Mouse (Mus musculus) monocyte, adult 2 months (primary cell): ENCODE data around the gene Tubgcp5.

Experiments used
- DNase-seq, 2 experiments: peaks; one replicate each; pipeline ENCODE4 v3.0.0; 2022; ENCODE audit warnings: low spot score in 2 of 2, low read depth in 1 of 2

Tubgcp5 gene

GRCm38 (mm10) chr7:55849948-55850571, 56.1 kb downstream of the Tubgcp5 start:
- no peak for DNase-seq

GRCm38 (mm10) chr7:55852787-55853186, 58.8 kb downstream of the Tubgcp5 start:
- DNase-seq: peak in 1 of 2 experiments; percentile 22

DNA sequence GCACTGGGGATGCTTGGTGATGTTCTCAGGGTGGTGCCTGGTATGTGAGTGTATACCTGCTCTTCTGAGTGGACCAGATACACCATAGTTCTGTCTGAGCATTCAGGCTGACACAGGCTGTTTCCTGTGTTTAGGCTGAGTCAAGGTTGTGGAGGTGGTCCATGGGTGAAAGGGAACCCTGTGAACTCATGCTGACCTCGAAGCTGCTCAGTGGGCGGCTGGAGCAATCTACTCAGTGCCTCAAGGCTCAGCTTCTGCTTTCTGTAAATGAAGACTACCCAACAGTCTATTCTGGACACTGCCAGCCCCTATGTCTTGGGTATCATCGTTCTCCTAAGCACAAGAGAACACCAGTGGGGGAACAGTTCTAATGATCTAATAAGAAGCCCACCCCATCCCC, 61.6 kb downstream of the Tubgcp5 start:
- DNase-seq: peak in 1 of 2 experiments; percentile 36

GRCm38 (mm10) chr7:55856741-55857140, 62.8 kb downstream of the Tubgcp5 start:
- DNase-seq: no peak

DNA sequence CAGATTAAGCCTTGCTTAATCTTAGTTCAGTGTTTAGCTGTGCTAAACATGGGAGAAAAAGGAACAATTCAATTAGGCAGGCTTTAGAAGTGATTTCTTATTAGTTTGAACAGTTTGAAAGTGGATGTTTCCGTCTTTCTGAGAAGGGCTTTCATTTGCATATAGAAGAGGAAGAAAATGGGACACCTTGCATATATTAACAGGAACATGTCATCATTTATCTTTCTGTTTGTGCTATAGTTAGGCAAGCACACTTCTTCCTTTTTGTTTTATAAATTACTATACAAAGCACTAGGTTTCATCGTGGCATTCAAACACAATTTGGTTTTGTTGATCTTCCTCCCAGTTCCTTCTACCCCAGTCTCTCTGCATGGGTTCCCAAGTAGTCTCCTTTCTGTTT, 63.8 kb downstream of the Tubgcp5 start:
- no peak for DNase-seq

DNA sequence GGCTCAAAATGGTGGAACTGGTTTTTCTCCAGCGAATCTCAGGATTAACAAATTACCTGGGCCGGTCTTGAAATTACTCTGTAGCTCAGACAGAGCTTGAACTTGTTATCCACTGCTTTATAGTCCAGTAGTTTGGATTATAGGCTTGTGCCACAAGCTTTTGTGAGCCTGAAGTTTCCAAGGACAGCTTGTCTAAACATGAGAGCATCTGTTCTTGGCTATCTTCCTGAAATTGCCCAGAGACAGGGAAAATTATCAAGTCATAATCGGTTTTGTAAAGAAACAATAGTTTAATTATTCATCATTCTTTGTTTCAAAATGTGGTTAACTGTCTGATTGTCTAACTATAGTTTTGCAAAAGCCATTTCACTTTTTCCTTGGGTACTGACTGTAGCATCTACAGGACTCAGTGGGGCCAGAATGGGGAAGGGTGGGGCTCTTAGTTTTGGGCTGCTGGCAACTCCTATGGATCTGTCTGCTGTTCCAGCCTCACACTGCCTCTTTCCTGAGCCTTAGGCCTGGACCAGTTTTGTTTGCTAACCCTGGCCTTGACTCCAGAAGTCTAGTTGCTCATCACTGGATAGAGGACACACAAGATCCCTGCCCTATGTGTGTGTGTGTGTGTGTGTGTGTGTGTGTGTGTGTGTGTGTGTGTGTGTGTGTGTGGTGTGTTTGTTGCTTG, 65.0 kb downstream of the Tubgcp5 start:
- no peak for DNase-seq

- DNase-seq: no peak
Observed at GRCm38 (mm10) chr7:55859518-55859872, 65.5 kb downstream of the Tubgcp5 start.

DNA sequence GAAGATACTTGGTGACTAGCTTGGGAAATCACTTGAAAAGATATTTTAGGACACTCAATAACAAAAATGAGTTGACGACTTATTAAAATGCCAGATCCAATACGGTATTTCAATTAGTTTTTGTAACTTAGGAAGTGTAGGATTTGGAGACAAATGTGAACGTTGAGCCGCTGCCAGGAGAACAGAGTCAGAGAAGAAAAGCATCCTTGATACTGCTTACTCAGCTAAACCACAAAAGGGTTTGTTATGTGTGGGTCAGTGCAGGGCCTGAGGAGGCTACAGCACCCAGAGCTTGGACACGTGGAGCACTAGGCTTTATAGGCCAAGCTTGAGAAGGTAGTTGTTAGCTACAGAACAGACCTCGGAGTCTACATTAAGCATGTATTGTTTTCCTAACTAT, 66.0 kb downstream of the Tubgcp5 start:
- DNase-seq: no peak

DNA sequence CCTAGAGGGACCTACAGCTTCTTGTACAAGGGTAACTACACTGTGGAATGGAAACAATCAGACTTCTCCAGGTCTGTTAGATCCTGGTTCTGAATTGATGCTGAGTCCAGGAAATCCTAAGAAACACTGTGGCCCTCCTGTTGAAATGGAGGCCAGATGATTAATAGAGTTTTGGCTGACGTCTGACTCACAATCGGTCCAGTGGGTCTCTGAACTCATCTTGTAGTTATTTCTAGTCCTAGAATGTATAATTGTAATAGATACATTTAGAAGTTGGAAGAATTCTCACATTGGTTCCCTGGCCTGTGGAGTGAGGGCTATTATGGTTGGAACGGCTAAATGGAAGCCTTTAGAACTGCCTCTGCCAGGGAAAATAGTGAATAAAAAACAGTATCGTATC, 67.2 kb downstream of the Tubgcp5 start:
- no peak for DNase-seq

DNA sequence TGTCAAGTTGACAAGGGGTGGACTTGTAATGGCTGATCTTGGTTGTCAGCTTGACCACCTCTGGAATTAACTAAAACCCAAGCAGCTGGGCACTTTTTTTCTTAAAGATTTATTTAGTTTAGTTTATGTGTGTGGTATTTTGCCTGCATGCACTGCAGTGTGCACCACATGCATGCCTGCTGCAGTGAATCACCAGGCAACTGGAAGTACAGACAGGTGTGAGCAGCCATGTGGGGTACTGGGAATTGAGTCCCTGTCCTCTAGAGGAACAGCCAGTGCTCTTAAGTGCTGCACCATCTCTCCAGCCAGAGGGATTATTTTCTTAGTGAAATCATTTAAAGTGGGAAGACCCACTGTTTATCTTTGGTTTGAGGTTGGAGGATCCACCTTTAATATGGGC, 71.1 kb downstream of the Tubgcp5 start:
- DNase-seq: no peak

- DNase-seq: no peak
Observed at GRCm38 (mm10) chr7:55865750-55866416, 71.9 kb downstream of the Tubgcp5 start.

GRCm38 (mm10) chr7:55868247-55868646, 74.3 kb downstream of the Tubgcp5 start:
- DNase-seq: no peak

DNA sequence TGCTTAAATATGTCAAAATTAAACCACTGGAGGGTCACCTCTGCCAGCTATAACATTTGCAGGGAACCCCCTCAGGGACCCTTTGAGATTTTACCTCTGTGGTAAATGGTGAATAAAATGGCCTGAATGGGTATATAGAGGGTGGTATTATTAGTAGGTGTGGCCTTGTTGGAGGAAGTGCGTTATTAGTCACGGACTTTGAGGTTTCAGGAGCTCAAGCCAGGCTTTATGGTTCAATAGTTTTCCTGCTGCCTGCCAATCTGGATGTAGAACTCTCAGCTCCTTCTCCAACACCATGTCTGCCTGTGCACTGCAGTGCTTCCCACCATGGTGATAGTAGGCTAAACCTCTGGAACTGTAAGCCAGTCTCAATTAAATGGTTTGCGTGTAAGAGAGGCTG, 75.3 kb downstream of the Tubgcp5 start:
- DNase-seq: no peak

- DNase-seq: no peak
Observed at GRCm38 (mm10) chr7:55870340-55871020, 76.5 kb downstream of the Tubgcp5 start.

- DNase-seq: no peak
Observed at GRCm38 (mm10) chr7:55871476-55871875, 77.5 kb downstream of the Tubgcp5 start.

DNA sequence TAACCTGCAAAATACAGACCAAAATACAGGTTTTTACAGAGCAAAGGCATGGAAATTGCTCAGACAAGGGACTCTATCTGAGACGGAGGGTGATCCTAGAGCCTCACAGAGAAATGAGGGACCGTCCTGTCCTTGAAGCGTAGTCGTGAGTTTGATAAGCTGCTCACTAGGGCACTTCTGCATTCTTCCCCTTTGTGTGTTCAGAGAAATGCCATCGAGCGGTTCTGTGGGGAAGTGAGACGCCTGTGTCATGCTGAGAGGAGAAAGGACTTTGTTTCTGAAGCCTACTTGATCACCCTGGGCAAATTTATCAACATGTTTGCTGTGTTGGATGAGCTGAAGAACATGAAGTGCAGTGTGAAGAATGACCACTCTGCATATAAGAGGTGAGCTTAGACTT, 80.7 kb downstream of the Tubgcp5 start:
- DNase-seq: no peak

DNA sequence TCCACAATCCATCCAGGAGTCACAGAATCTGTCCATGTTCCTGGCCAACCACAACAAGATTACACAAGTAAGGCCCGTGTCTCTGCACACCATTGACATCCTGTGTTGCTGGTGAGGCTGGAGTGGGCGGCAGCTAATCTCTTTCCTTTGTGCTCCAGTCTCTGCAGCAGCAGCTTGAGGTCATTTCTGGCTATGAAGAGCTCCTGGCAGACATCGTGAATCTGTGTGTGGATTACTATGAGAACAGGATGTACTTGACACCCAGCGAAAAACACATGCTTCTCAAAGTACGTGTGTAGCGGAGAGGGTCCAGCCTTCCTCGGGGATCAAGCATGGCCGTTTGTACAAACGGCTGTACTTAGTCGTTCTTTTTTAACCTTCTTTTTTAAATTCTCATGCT, 83.8 kb downstream of the Tubgcp5 start:
- DNase-seq: no peak

- no peak for DNase-seq
Observed at GRCm38 (mm10) chr7:55880882-55881281, 86.9 kb downstream of the Tubgcp5 start.
